In genomic region chr7:112807401-112807751, GRCm38 (mm10) we compare ENCODE assay signal across 8 mouse cellular contexts.
DNase-seq lines count a peak whose midpoint lies in the region; ATAC-seq and TF ChIP-seq lines count a peak whose summit lies in the region.

No protein-coding gene starts in this region.

- peak overlapping the region; percentile 76 for H3K27ac ChIP-seq in heart, embryonic 11.5 days (ENCODE audit: low read depth, low read length)
- H3K27ac ChIP-seq in kidney, embryonic 14.5 days (ENCODE audit: low read depth, low read length) = peak overlapping the region; percentile 87
- H3K27ac ChIP-seq in midbrain, embryonic 11.5 days (ENCODE audit: low read depth, low read length) = peak overlapping the region; percentile 57

- no peaks in the 10 kb centered on the region for H3K36me3 ChIP-seq in heart, embryonic 11.5 days (ENCODE audit: control insufficient read depth, insufficient read depth, low read length)
- H3K36me3 ChIP-seq in kidney, embryonic 14.5 days (ENCODE audit: control insufficient read depth, insufficient read depth, low read length) = no peaks in the 10 kb centered on the region
- H3K36me3 ChIP-seq in midbrain, embryonic 11.5 days (ENCODE audit: control insufficient read depth, insufficient read depth, low read length) = no peaks in the 10 kb centered on the region

- DNase-seq in 3T3-L1 (ENCODE audit: low read depth, low spot score) = peak; percentile 50
- DNase-seq in brain, embryonic 14.5 days (ENCODE audit: low read depth) = peak; percentile 93
- no peak for DNase-seq in midbrain, embryonic 11.5 days (ENCODE audit: low spot score, missing footprints)
- DNase-seq in cerebellum, postnatal 4 days (ENCODE audit: low spot score in 2 of 2) = no peak
- DNase-seq in left cerebral cortex, adult 18-20 months (ENCODE audit: low spot score in 2 of 2) = no peak
- DNase-seq in layer of hippocampus, postnatal 36 days = no peak

- H3K9ac ChIP-seq in heart, embryonic 11.5 days (ENCODE audit: low read depth, low read length) = 0 out of 2 replicates have a peak overlapping the region, but pooled peaks have one; percentile 34
- H3K9ac ChIP-seq in kidney, embryonic 14.5 days (ENCODE audit: low read depth, low read length) = no peak overlapping the region
- H3K9ac ChIP-seq in midbrain, embryonic 11.5 days (ENCODE audit: low read length) = no peak overlapping the region

- H3K4me3 ChIP-seq in heart, embryonic 11.5 days (ENCODE audit: low read depth, low read length) = peak overlapping the region; percentile 32
- peak overlapping the region; percentile 20; the same call in 1 of the 2 replicates for H3K4me3 ChIP-seq in kidney, embryonic 14.5 days (ENCODE audit: low read length)
- 0 out of 2 replicates have a peak overlapping the region, but pooled peaks have one; percentile 2 for H3K4me3 ChIP-seq in midbrain, embryonic 11.5 days (ENCODE audit: low read depth, low read length)

- TF ChIP-seq CTCF in brain, embryonic 14.5 days (IDR thresholded peaks at IDR 0.05; ENCODE audit: borderline replicate concordance, extremely low read depth, insufficient read depth, insufficient read length) = no peak

- 4% methylated on average over 6 of the region's 6 CpGs for WGBS in heart, embryonic 11.5 days (ENCODE audit: insufficient replicate concordance)
- WGBS in kidney, embryonic 14.5 days = 1% methylated on average over 6 of the region's 6 CpGs
- 1% methylated on average over 6 of the region's 6 CpGs for WGBS in midbrain, embryonic 11.5 days

- peaks cover 42% of the 10 kb centered on the region for H3K4me1 ChIP-seq in heart, embryonic 11.5 days (ENCODE audit: control insufficient read depth, insufficient read depth, low read length)
- H3K4me1 ChIP-seq in kidney, embryonic 14.5 days (ENCODE audit: control insufficient read depth, insufficient read depth, low read length) = peaks cover 39% of the 10 kb centered on the region
- H3K4me1 ChIP-seq in midbrain, embryonic 11.5 days (ENCODE audit: control insufficient read depth, insufficient read depth, low read length) = peaks cover 23% of the 10 kb centered on the region

- peak overlapping the region; percentile 68 for H3K4me2 ChIP-seq in heart, embryonic 11.5 days
- peak overlapping the region; percentile 39 for H3K4me2 ChIP-seq in kidney, embryonic 14.5 days (replicated peaks; ENCODE audit: low read depth, low read length)
- peak overlapping the region; percentile 41 for H3K4me2 ChIP-seq in midbrain, embryonic 11.5 days

- H3K27me3 ChIP-seq in heart, embryonic 11.5 days (ENCODE audit: control insufficient read depth, insufficient read depth, low read length) = no peaks in the 10 kb centered on the region
- H3K27me3 ChIP-seq in kidney, embryonic 14.5 days (ENCODE audit: control insufficient read depth, insufficient read depth, low read length) = no peaks in the 10 kb centered on the region
- no peaks in the 10 kb centered on the region for H3K27me3 ChIP-seq in midbrain, embryonic 11.5 days (ENCODE audit: control insufficient read depth, insufficient read depth, low read length)

- no peak for TF ChIP-seq POLR2A in brain, embryonic 14.5 days (IDR thresholded peaks at IDR 0.05; ENCODE audit: borderline replicate concordance, extremely low read depth, insufficient read depth, insufficient read length, poor library complexity, severe bottlenecking)

- no peak for ATAC-seq in heart, embryonic 11.5 days (replicated peaks; ENCODE audit: insufficient number of reproducible peaks, low FRiP score, low TSS enrichment)
- peak; percentile 78; the same call in 1 of the 2 replicates for ATAC-seq in kidney, embryonic 14.5 days (ENCODE audit: low FRiP score, low TSS enrichment)
- no peak for ATAC-seq in midbrain, embryonic 11.5 days (ENCODE audit: low FRiP score)

- H3K9me3 ChIP-seq in heart, embryonic 11.5 days (replicated peaks; ENCODE audit: control insufficient read depth, low read length) = no peaks in the 10 kb centered on the region
- no peaks in the 10 kb centered on the region for H3K9me3 ChIP-seq in kidney, embryonic 14.5 days (ENCODE audit: control insufficient read depth, low read length)
- H3K9me3 ChIP-seq in midbrain, embryonic 11.5 days (ENCODE audit: control insufficient read depth, low read length) = no peaks in the 10 kb centered on the region

Comparison
In these comparisons a context has a peak if more than half of its experiments do, and no peak if none do; other contexts are left out.
1. DNase-seq: peak in 3T3-L1 (single experiment) and brain, embryonic 14.5 days (single experiment); none in midbrain, embryonic 11.5 days (single experiment), cerebellum, postnatal 4 days (0 of 2), left cerebral cortex, adult 18-20 months (0 of 2) and layer of hippocampus, postnatal 36 days (0 of 2).
2. Peak in every context shown above with its lines, with median percentiles within 50 percentile points of each other: H3K27ac ChIP-seq, H3K4me2 ChIP-seq and H3K4me3 ChIP-seq.